Mouse (Mus musculus): ENCODE results near the gene Wipf1.
A peak's percentile ranks its signal among the peaks of the same experiment; 100 is the strongest.

Wipf1 gene

DNA sequence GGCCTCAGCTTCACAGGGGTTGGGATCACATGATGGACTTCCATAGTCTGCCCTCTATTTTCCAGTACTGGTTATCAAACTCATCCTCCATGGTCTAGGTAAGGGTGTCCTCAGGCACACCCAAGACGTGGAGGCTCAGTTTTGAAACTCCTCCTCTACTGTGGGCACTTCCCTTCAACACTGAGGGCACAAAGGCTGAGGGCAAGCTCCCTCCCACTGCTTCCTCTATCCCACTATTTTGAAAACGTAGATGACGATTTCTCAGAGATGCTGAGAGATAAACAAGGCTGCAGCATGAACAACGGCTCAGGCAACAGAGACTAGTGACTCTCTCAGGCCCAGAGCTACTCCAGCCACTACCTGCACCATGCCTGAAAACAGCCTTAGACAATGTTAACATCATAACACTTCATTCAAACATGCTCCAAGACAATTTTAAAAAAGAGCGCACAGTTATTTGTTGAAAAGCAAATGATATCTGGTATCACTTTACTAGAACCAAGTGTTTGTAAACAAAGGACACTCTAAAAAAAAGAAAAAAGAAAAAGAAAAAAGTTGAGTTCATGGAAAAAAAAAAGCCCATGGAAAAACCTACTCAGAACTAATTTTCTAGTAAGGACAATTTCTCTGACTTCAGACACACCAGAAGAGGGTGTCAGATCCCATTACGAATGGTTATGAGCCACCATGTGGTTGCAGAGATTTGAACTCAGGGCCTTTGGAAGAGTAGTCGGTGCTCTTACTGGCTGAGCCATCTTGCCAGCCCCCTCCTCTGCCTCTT lies 62.3 kb downstream of the Wipf1 start:
- DNase-seq, result no peak

DNA sequence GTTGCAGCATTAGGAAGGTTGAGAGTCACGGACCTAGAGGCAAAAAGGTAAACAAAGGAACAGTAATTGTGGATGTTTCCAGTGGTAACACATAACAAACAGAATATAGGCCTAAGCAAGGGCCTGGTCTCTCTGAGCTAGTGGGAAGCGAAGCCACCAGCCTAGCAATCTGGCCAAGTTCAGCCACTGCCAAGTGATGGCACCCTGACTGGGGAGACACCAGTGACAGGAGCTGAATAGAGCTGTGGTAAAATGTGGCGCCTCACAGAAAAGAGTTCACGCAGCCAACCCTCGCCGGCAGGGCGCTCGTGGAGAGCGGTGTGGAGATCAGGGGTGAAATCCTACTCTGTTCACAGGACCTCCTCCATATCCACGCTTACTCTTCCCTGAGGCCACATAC lies 63.1 kb downstream of the Wipf1 start:
- no peak for DNase-seq

DNA sequence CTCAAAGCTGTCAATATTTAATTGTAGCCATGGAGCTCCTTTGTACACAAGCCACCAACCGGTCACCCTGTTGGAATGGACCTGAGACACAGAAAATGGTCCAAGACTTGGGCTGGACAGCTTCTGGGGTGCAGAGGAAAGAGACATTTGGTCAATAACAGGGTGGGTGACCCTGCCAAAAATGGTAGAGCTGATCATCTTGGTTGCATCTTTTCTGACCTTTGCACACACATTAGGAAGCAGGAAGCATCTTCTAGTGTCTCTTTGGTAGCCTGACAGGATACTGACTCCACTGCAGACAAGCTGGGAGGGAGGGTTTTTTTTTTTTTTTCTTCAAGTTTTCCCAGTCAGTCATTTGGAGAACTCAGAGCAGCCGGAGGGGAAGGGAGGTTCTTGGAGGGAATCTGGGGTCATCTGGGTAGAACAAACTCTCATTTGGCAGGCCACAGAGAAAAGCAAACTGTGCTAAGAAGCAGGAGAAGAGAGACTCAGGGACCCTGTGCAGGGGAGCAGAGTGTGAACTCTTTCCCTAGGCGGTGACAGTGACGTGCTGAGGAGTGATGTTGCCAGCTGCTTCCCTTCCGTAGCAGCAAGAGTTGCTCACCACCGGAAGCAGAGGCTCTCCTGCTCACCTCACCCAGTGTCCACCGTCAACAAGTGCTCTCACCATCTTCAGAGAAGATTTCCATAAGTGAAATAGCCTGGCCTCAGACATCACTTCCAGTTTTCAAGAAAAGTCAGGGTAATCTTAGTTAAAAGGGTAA lies 65.9 kb downstream of the Wipf1 start:
- DNase-seq, result peak; percentile 57

DNA sequence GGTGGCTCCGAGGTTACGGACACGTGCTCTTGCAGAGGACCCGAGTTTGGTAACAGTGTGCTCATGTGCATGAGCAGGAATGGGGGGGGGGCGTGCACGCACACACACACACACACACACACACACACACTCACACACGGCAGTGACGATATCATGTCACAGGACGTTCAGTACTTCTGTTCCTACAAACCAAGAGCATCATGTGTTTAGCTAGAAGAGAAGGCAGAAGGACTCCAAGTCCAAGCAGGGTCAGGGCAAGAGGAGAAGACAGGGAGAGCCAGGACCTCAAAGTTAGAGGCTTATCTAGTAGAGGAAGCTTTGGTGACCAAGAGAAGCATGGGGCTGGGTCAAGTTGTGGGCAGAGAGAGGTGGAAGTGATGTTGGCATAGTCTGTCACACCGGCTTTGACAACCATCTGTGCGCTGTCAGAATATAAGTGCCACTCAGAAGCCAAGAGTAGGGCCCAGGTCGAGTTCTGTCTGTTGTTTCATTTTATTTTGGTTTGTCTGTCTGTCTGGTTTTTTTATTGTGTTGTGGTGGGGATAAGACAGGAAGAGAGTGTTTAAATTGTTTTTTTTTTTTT lies 66.7 kb downstream of the Wipf1 start:
- no peak for DNase-seq

DNA sequence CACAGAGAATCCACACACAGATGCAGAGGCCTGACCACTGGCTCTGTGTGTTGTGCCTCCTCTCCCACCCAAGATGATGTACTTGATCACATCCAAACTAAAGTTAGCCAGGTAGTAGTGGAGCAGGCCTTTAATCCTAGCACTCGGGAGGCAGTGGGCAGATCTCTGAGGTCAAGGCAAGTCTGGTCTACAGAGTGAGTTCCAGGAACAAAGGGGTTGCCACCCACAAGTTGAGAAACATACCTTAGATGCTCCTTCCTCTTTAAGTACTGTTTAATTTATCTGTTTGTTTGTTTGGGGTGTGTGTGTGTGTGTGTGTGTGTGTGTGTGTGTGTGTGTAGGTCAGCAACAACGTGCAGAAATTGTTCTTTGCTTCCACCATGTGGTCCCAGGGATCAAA lies 67.3 kb downstream of the Wipf1 start:
- no peak for DNase-seq

DNA sequence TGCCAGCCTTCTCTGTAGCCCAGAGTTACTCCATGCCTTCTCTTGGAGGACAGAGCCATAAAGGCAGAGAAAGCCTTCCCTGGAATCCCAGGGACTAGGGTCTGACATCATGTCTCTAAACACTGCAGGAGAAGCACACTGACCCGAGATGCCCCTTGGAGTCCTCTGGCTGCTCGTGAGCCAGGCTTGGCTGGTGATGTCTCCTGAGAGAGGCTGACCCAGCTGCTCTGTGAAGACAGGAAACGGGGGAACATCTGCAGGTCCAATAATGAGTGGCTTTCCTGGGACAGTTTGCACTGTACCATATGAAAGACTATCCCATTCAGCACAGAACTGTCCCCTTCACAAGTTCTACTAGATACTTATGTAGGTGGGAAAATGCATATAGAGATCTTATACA lies 69.4 kb downstream of the Wipf1 start:
- no peak for DNase-seq

DNA sequence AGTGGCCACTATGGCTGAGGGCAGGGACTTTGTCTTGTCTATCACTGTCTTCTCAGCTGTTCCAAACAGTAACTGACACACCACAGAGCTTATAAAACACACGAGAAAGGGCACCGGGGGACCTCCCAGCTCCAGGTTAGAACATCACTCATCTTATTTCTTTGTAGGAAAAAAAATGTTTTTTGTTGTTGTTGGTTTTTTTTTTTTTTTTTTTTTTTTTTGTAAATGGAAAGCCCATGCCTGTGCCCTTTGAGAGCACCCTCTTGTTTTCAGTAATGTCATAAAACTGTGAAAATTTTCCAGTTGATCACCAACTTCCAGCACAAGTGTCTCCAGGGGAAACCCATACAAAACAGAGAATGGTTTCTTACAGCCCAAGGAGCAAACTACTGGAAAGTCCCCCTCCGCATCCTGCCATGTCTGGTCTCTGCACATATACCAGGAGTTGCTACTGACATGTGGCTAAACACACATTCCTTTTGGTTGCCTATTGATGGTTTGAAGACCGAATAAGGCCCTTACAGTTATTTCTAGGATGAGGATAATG lies 69.9 kb downstream of the Wipf1 start:
- DNase-seq, result no peak

DNA sequence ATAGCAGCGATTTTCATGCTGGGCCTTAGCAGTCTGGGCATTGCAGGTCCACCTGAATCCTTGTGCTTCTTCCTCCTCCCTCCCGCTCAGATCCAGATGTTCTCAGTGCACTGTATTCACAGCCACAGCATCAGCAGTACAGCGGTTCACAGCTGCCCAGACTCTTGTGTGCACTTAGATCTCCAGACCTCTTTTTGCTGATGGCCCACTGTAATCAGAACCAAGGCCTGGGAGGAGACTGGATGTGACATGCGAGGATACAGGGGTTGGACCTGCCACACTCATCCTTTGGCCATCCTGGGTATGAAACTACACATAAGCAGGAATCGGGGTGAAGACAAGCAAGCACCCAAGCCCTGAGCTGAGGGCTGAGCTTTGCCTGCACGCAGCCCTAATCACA lies 72.6 kb downstream of the Wipf1 start:
- no peak for DNase-seq

DNA sequence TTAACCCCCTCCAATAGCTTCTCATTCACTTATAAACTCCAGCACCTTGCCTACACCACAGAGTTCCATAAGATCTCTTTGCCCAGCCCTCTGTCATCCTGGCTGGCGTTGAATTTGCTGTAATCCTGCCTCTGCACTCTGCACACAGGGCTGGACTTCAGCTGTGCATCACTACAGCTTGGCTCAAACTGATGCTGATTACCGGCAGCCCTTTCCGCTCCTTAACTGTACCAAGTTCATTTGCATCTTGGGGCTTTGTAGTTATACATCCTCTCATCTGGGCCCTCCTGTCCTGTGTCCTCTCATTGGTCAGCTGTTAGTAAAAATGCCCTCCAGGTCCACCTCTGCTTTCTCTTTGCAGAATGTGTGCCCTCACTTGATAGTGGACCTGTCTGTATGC lies 73.4 kb downstream of the Wipf1 start:
- no peak for DNase-seq

DNA sequence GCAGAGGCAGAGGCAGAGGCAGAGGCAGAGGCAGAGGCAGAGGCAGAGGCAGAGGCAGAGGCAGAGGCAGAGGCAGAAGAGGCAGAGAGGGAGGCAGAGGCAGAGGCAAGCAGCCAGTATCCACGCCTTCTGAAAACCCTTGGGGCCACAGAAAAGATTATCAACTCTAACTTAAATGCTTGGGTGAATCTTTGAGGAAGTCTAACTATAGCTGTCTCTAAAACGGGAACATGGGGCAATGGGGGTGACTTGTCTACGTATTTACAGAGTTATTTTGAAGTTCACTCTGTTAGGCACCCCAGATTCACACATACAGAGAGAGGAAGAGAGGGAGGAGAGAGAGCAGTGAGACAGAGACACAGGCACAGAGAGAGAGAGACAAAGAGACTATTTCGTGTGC lies 74.0 kb downstream of the Wipf1 start:
- DNase-seq, result no peak

DNA sequence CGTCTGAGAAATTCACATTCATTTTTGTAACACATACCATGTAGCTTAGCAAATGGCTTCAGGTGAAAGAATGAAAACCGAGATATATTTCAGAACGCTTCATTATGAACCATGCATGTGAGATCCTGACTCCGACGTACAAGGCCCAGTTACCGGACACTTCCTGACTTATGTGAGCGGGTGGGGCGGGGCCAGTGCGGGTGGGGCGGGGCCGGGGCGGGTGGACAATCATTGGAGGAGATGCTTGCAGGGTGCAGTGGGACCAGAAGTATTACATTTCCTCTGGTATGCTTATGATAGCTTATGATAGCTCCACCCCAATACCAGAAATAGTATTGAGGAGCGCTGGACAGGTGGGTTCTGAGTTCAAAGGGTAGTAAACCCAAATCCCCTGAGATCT lies 74.9 kb downstream of the Wipf1 start:
- no peak for DNase-seq

DNA sequence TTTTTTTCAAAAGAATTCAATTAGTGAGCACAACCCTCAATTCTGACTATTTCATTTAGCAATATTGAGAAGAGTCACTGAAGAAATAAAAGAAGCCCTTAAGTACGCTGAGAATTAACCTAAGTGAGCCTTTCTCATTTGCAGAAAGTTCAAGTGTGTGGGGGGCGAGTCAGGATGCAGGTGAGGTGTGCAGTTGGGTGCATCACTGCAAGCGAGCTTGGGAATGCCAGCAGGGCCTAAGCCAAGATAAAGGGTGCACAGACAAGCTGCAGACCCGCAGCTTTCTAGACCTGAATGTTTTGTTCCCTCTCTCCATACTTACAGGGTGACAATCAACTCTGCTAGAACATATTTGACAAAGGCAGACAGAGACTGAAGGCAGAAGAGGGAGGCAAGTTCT lies 75.3 kb downstream of the Wipf1 start:
- peak; percentile 60 for DNase-seq

DNA sequence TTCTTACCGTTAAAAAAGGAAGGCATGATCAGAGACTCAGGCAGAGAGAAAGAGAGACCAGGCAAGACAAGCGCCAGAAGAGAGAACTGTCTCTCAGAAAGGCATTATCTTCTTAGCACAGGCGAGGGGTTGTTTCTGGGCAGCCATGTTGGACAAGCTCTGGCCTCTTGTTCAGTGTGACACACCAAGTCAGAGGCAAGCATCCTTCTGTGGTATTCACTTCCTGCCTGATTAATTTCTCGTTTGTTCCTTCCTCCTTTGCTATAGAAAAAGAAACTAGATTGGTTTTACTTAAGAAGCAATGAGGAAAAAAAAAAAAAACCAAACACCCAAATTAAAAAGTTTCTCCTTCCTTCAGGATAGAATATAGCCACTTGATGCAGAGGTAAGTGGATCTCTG lies 75.8 kb downstream of the Wipf1 start:
- no peak for DNase-seq

DNA sequence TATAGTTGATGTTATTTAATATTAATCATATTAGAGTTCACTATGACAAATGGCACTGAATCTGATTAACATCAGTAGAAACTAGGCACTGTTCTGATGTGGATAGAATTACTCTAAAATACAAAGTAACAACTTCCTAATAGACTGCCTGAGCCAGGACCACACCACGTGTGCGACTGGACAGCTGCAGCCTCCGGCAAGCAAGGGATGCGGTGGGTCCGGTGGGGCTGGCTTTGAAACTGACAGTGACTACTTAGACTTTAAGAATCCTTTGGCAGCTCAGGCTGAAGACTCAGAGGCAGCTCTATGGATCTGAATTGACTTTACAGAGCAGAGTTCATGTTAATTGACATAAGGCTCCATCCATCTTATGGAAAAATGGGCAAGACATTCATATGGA lies 76.4 kb downstream of the Wipf1 start:
- no peak for DNase-seq

DNA sequence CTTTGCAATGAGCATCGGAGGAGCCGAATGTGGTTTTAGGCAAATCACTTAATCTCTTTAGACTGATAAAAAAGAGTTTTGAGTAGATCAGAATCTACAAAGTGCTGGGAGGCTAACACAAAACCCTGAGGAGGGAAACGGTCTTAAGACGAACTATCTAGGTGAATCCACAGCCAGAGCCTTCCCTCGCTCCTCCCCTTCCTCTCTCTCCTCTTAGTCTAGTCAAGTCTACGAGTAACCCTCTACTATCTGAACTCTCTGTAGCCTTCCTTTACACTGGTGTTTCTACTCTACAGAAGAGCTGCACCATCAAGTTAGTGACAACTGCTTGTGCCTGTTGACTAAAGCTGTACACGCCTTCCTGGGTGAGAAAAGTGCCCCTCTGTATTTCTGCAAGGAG lies 77.0 kb downstream of the Wipf1 start:
- peak; percentile 58 for DNase-seq

DNA sequence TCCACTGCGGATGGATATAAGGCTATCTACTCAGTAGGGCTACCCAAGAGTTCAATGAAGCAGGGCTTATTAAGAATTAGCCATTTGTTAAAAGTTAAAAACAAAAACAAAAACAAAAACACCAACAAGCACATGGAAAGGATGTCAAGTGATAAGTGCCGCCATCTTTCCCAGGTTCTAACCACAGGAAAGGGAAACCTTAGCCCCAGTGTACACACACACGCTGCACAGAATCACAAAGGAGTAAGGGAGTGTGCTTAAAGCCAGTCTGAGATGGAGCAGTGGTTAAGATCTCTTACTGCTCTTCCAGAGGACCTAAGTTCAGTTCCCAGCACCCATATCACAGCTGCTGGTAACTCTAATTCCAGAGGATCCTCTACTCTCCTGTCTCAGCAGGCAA lies 78.0 kb downstream of the Wipf1 start:
- no peak for DNase-seq

DNA sequence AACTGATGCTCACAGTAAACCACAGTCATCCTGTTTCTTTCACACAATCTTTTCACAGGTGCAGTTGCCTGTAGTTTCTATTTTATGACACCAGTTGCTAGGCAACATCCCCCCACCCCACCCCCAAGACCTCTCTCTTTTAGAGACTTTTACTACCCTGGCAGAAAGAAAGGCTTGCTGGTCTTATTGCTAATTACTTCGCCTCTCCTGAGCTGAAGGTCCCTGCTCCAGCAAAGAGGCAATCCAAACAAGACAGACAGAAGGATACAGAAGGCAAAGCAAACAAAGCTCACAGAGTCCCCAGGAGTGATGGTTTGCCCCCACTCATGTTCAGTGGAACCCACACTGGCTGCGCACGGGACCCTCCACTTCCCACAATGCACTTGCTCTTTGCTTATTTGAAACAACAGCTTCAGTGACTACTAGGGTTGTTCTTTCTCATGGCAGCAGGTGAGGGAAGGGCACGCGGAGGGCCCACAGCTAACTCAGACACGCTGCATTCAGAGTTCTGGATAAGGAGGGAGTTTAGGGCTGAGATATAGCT lies 79.3 kb downstream of the Wipf1 start:
- DNase-seq, result peak; percentile 75

DNA sequence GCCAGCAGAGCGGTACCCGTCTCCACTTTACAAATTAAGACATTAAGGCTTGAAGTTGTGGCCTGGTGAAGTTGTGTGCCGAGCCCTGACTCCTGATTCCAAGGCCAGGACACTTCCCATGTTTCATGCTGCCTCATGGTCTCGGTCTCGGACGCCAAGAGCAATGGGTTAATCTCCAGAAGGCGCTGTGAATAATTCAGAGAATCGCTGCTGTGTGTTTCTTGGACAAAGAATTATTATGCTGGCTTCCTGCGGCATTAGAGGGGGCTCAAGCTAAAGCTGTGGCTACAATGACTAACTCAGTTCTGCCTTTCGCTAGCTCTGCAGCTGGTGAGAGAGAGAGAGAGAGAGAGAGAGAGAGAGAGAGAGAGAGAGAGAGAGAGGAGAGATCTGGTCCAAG lies 85.5 kb downstream of the Wipf1 start:
- no peak for DNase-seq

DNA sequence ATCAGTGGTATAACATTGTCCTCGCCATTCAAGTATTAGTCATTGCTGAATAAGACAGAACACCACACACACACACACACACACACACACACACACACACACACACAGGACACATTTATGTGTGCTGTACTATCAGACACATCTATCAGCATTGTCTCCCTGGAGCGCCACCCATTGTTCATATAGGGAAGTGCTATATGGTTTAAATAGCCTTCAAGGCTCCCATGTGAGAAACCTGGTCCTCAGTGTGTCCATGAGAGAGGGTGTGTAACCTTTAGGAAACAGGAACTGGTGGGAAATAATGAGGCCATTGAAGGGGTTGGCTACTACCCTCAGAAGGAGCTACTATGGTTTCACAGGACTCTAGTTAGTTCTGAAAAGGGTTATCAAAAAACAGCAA lies 87.5 kb downstream of the Wipf1 start:
- DNase-seq, result no peak

DNA sequence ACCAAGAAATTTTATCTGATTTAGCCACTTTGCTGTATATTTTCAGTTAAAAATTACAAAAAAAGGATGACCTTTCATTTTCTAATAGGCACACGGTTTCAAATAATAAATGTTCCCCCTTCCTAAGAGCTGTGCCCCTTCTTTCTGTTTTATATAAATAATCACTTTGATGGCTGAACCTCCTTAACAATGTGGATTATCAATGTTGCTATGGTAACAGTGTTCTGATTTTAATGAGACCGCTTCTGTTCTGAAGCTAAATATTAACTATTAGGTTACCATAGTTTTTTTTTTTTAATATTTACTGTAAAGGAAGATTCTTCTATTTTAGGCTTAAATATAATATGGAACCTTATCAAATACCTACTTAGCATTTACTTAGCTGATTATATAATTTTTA lies 89.2 kb downstream of the Wipf1 start:
- DNase-seq, result no peak

DNA sequence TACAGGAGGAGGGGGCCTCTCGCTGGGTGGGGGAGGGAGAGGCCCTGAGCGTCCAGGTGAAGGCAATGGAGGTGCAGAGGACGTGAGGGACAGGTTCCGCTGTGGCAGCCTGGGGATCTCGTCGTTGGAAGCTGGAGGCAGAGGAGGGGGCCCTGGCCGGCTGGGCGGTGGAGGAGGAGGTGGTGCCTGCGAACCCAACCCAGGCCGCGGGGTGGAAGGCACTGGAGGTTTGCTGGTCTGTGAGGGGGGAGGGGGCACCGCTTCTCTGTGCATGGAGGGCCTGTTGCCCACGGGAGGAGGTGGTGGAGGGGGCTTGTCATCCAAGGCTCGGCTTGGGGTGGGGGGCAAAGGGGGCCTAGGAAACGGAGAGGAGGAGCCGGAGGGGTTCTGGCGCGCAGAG lies 92.6 kb downstream of the Wipf1 start:
- DNase-seq, result no peak

DNA sequence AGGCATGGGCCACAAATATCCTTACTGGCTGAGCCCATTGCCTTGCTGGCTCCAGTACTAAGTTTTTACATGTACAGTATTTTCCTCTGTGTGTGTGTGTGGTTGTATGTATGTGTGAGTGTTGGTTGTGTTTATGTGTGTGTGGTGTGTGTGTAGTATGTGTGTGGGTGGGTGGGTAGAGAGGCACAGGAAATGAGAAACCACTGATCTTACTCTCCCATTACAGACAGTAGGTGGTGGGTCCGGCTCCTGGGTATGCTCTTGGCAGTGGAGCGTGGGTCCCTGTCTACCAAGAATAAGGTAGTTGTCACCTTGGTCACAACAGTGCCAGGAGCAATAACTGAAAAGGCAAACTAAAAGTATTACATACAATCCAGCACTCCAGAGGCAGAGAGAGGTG lies 93.7 kb downstream of the Wipf1 start:
- DNase-seq, result no peak

DNA sequence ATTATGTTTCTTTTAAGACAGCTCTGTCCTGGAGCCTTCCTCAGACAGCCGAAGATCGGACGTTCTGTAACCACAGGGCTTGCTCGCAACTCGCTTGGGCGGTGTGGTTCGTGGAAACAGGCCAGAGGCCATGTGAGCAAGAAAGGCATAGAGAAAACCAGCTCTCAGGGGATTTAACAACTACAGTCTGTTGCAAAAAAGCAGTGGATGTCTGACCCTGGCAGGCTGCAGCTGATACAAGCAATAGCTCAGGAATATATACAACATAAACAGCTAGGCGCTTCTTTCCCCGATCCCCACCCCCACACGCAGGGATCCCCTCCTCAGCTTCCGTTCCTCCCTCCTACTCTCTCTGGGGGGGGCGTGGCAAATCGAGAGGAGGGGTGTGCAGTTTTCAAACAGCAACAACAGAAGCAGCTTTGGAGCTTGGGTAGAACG lies 97.6 kb downstream of the Wipf1 start:
- DNase-seq, result no peak
